Mouse (Mus musculus) lung, postnatal 10 days (tissue): Measurements from ENCODE around the gene Vps36.

Experiments
- DNase-seq: peaks from one replicate; pipeline ENCODE4 v3.0.0; 2021

The Vps36 gene

DNA sequence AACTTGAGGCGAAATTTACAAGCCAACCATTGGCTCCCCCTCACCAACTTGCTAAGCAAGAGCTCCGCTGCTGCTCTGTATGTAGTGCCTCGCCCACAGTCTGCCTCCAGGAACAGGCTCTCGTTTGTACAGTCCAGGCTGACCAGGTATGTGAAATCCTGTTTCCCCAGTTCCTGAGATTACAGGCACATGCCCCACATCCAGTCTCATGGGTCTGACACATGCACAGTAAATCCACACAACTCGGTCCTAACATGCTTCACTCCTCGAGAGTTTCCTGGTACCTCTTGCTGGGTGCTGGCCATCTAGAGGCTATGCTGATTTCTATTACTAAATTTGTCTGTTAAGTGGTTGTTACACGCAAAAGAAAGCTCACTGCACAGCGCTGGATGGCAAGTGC is 33.8 kb downstream of the Vps36 start:
- DNase-seq: no peak

DNA sequence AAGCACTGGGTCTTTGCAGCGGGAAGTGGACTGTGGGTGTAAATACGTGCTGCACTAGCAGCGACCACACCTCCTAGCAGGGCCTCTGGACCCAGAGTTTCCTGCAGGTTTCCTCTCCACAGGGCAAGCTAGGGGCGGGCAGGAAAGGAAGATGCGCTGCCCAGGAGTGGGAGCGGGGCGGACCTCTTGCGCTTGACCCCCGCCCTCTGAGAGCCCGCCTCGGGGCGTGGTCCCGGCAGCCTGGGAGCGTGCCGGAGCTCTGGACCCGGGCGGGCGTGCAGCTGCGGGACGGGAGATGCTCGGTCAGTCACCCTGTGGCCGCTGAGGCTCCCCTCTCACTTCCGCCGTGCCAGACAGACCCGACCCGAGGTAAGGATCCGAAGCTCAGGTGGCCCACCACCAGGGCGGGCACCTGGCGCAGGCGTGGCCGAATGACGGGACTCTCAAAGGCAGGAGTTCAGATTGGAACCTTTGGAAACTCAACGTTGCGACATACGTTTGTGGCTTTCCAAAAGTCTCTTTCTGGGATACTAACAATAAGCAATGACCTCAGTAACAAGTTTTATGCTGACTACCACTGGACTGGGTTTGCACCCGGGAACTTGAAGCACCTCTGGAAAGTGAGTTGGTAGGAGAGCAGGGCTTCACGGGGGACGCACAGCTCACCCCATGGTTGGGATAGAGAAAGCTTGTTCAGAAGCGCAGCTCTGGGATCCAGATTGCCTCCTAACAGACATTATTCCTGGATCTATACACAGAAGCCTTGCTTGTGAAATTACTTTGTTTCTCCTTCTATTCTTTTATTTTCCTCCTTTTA is 34.7 kb downstream of the Vps36 start, which contains the start of gene Thsd1:
Gene Thsd1, plus strand, starts transcription at position 253 of the 817 bp plus-strand sequence.
- DNase-seq: peak; percentile 89

- peak; percentile 52 for DNase-seq
Measured at GRCm38 (mm10) chr8:22228621-22229020, 36.0 kb downstream of the Vps36 start.

- no peak for DNase-seq
Measured at GRCm38 (mm10) chr8:22242986-22243385, 50.4 kb downstream of the Vps36 start.

GRCm38 (mm10) chr8:22245663-22246062 is 53.1 kb downstream of the Vps36 start:
- no peak for DNase-seq

DNA sequence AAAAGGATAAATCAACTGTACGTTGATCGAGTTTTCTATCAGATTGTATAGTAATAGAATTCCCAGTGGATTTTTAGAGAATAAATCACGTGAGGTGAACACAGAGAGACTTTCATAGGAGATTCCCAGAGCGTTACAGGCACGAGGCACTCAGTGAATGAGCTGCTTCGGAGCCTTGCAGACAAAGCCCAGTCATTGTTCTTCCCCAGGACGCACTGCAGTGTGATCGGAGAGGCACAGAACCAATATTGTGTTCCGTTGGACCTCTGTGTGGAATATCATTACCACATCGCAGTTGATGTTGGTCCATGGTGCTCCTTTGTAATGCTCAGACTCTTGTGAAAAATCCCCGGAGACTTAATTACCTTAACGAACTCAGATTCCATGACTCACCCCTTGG is 55.3 kb downstream of the Vps36 start:
- DNase-seq: no peak

- no peak for DNase-seq
Measured at GRCm38 (mm10) chr8:22249080-22249479, 56.5 kb downstream of the Vps36 start.

DNA sequence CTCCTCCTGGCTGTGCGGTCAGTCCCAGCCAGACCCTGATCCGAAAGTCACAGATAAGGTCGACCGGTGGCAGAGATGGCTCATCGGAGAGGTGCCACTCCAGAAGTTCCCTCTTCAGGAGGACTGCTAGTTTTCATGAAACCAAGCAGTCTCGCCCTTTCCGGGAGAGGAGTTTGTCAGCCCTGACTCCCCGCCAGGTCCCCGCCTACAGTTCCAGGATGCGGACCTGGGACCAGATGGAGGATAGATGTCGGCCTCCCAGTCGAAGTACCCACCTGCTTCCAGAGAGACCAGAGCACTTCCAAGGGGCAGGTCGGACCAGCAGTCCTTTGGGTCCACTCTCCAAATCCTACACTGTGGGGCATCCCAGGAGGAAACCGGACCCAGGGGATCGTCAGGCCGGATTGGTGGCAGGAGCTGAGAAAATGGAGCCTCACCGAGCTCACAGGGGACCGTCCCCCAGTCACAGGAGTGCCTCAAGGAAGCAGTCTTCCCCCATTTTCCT is 66.4 kb downstream of the Vps36 start:
- peak; percentile 57 for DNase-seq

GRCm38 (mm10) chr8:22259531-22259930 is 66.9 kb downstream of the Vps36 start:
- peak; percentile 46 for DNase-seq

DNA sequence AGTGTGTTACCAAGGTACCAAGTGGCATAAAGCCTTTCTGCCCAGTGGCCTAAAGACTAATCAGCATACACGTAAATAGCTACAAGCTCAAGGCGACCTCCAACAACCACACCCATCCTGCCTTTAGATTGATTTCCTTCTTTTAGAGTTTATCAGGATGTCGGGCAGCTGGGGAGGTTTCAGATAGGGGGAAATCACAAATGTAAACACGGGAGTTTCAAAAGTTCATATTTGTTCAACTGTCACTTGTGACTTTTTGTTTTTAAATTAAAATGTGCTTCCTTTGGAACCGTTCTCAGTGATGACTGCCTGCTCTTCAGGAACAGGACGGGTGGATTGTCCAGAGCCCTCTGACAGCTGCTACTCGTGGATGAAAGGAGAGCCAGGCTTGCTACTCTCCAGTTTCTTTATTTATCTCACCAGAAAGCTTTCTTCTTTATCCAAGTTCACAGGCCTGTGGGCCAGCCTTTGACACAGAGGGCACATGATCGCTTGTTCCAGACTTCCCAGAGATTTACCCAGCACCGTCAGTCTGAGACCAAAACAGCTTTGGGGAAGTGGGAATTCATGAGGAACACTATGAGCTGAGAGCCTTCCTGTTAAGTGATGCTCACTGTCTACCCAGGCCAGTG is 67.6 kb downstream of the Vps36 start:
- DNase-seq: peak; percentile 64

GRCm38 (mm10) chr8:22262267-22262666 is 69.7 kb downstream of the Vps36 start:
- peak; percentile 47 for DNase-seq

DNA sequence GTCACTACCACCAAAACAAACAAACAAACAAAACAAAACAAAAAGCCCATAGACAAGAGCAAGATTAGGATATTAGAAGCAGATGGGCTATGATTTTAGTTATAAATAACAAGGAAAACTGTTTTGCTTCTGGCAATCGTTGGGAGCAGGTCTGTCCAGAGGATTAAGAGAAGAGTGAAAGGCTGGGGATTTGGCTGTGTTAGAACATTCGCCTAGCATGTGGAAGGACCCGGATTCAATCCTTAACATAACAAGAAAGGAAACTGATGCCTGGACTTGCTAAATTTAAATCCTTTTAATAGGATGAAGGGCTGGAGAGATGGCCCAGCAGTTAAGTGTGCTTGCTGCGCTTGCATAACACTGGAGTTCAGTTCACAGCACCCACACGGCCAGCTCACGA is 71.7 kb downstream of the Vps36 start:
- no peak for DNase-seq

DNA sequence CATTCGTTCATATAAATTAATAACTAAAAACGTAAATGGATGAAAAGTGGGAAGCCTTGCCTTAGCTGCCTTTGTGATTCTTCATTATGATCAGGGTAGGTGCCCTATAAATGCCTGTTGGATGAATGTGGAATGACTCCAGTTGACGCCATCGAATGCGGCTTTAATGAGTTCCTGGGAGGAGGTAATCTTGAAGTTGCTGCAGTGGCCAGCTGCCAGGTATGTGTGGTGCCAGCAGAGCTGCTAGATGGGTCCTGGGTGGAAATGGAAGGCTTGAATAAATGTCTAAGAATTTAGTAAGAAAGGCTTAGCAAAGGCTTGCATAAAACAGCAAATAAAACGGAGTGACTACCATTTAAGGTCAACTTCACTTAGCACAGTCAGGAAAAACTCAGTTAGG is 72.2 kb downstream of the Vps36 start:
- peak; percentile 45 for DNase-seq

- DNase-seq: no peak
Measured at GRCm38 (mm10) chr8:22265194-22265593, 72.6 kb downstream of the Vps36 start.

- DNase-seq: no peak
Measured at GRCm38 (mm10) chr8:22266809-22267208, 74.2 kb downstream of the Vps36 start.
